Mouse (Mus musculus): ENCODE results near the gene Itpr2.

Itpr2 gene

DNA sequence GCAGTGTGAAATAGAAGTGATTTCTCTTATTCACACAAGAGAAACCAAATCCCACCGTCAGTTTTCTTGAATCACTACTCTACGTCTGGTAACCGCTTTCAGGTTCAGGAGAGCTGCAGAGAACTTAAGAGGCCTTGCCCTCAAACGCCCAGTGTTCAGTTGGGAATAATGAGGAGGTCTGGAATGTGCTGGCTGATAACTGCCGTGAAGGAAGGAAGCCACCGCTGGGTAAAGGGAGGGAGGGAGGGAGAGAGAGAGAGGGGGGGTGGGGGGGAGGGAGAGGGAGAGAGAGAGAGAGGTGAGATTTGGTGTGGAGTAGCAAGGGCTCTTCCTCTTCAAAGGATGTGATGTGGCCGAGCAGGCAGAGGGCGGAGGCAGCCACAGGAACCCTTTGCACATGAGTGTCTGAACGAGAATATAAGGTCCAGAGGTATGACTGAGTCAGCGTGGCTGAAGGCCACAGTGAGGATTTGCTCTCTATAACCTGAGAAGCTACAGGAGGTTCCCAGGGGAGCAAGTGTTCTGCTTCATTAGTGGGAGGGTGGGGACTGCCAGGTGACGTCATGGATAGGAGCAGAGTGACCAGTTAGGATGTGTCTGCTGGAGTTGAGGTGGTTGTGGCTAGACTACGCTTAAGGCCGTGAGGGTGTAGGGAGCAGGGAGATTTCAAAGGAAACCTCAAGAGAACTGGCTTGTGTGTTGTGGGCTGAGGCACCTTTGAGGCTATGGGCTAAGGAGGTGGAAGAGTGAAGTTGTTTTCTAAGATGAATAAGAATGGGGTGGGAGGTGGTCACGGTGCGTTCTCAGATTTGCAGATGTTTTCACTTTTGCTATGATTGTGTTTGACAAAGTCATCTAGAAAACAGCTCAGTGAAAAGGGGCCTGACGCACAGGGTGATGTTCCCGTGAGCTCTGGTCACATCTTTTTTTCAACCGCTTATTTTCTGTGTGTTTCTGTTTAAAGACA is 421.2 kb downstream of the Itpr2 start:
- no peak for DNase-seq

DNA sequence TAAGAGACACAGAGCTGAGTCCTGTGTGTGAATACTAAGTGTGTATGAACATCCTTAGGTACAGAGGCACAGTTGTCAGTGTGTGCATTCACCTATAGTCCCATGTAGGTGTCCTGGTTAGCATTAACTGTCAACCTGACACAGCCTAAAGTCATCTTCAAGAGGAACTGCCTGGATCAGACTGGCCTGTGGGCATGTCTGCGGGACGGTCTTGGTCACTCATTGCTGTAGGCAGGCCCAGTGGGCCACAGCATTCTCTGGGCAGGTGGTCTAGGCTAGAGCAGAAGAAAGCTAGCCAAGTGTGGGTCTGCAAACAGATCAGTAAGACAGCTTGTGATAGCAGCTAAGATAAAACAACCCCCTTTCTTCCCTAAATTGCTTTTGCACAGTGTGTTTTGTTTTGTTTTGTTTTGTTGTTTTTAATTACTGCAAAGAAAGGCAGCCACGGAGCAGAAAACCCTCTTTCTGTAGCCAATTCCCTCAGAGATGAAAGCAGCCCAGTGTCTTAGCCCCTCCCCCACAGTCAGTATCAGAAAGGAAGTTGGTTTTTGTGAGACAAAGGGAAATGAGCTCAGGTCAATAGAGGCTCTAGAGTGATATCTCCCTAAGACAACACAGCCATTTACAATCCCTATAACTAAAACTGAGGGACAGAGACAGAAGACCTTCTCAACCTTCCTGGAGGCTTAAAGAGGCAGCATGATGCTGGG is 422.1 kb downstream of the Itpr2 start:
- DNase-seq: no peak

GRCm38 (mm10) chr6:146079261-146079660 is 422.8 kb downstream of the Itpr2 start:
- peak; percentile 58 for DNase-seq

DNA sequence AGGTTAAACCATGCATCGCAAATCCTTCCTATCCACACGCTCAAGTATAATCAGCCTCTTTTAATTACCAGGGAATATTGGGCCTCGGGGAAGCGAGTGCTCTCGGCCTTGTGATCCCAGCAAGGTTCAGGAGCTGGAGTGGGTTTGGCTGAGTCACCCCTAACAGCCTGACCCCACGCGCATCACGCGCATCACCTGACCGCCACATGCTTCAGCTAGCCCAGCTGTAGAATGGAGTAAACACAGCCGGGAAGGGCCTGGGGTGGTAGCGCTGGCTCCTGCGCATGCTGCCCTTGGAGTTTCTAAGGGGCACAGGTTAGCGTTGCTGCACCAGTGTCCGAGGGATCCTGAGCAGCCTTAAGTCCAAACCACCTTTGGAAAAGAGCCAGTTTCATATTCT is 423.9 kb downstream of the Itpr2 start:
- DNase-seq: no peak

GRCm38 (mm10) chr6:146077124-146077889 is 424.7 kb downstream of the Itpr2 start:
- DNase-seq: no peak

DNA sequence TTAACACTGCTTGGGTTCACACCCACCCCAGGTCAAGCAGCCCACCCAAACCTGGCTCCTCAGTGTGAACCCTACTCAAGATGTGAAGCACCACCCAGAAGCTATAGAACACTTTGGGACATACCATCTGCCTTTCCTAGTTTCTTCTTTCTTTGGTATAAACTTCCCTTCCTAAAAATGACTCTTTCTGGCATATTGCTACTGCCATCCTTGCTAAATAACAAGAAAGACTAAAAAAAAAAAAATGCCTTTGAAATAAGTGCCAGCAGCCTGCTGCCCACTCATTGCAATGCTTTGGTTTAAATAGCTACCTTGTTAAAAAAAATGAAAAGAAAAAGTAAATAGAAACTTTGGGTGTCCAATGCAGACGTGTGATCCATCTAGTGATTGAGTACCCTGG is 429.2 kb downstream of the Itpr2 start:
- DNase-seq: no peak

DNA sequence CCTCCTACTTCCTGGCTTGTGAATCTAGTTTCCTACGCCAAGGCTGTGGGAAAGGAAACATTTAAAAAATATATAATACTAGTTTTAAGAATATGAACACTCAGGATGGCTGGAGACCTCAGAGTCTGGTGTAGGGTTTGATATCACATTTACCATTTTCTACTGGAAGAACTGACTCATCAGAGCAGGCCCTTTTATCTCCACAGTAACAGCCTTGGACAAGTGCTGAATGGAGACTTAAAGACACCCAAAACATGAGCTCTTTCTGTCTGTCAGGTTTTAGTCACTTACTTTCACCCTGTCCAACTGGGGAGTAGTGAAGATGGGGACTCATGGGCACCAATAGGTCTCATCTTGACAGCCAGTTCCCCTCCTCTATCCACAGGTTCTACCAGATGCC is 430.1 kb downstream of the Itpr2 start:
- DNase-seq: no peak

Measured in cerebellum, adult 9-11 months (tissue).